Mouse (Mus musculus) forebrain, postnatal 0 days (tissue): ENCODE measurements at regions not wholly inside any gene's neighbourhood (a gene's known extent, or its start where the extent isn't known, plus 50 kb on each side); places are given as distances from the start of the nearest gene placed in this dataset.
"Not testable (repeated sequence)": the region's sequence is repeated elsewhere in the genome, so short reads cannot be mapped to it uniquely, and the experiment has no call there.

Experiments
- ATAC-seq: fragments of 200-750 bp; cut with Nextera tagmentation; 2 replicates; pipeline ENCODE4 v1.8.0; 2017; ENCODE audit warnings: mild to moderate bottlenecking, moderate library complexity
- DNase-seq: peaks from one replicate; pipeline ENCODE4 v3.0.0-alpha.2; 2015
- H3K27ac ChIP-seq: fragments of 300-500 bp; sonication (generic); 2 replicates; pipeline ENCODE4 v1.5.1; 2014; ENCODE audit warnings: low read depth, mild to moderate bottlenecking, antibody characterized with exemption, low read length, moderate library complexity, mixed read lengths
- H3K27me3 ChIP-seq: fragments of 300-500 bp; sonication (generic); 2 replicates; pipeline ENCODE4 v1.6.1; 2014; ENCODE audit warnings: mild to moderate bottlenecking, low read length, mixed read lengths; ENCODE audit not compliant: insufficient read depth
- H3K36me3 ChIP-seq: fragments of 300-500 bp; sonication (generic); 2 replicates; pipeline ENCODE4 v1.6.1; 2014; ENCODE audit warnings: mild to moderate bottlenecking, moderate library complexity; ENCODE audit not compliant: insufficient read depth
- H3K4me1 ChIP-seq: fragments of 300-500 bp; sonication (generic); 2 replicates; pipeline ENCODE4 v1.6.1; 2014; ENCODE audit warnings: antibody characterized with exemption; ENCODE audit not compliant: insufficient read depth
- H3K4me2 ChIP-seq: fragments of 300-500 bp; sonication (generic); 2 replicates; pipeline ENCODE4 v1.6.1; 2014; ENCODE audit warnings: low read depth, mild to moderate bottlenecking, moderate library complexity
- H3K4me3 ChIP-seq: fragments of 300-500 bp; sonication (generic); 2 replicates; pipeline ENCODE4 v1.5.1; 2014; ENCODE audit warnings: low read depth, low read length, mixed read lengths
- H3K9ac ChIP-seq: fragments of 300-500 bp; sonication (generic); 2 replicates; pipeline ENCODE4 v1.6.1; 2014; ENCODE audit warnings: mild to moderate bottlenecking
- H3K9me3 ChIP-seq: fragments of 300-500 bp; sonication (generic); 2 replicates; pipeline ENCODE4 v1.6.1; 2016; ENCODE audit warnings: low read length
- CTCF ChIP-seq: sonication (generic); IDR thresholded peaks from 2 replicates; pipeline ENCODE4 v1.5.1; 2016; ENCODE audit warnings: antibody characterized with exemption, control low read depth, low read depth
- WGBS: fragments of 180-500 bp; shearing (Covaris S2); extraction: QIAGEN DNeasy Blood & Tissue Kit; methylation state at CpG from one replicate; pipeline ENCODE4 v1.1.7; 2014; 5-methylcytosine and 5-hydroxymethylcytosine counted together

DNA sequence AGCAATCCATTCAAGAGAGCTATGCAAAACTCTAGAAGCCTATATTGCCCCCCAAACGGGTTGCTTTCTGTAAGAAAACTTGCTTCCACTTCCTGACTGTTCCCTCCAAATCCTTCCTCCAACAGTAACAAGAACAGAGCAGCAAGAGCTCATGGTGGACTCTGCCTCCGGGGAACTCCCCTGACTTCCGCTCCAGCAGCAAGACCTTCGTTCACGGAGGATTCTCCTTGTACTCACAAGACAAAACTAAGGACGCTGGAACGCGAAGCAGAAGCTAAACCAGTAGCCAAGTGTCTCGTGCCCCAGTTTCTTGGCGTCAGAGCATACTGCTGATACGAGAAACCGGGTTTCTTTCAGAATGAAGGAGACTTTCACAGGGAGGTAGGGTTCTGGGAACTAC, 50.7 kb downstream of the H2al2a start:
- ATAC-seq (no peak), DNase-seq (no peak)
- Histone ChIP-seq H3K4me3 (no peak overlapping the region), H3K27ac (no peak overlapping the region), H3K36me3 (no peaks in the 10 kb centered on the region), H3K4me1 (no peaks in the 10 kb centered on the region), H3K9ac (no peak overlapping the region), H3K27me3 (no peaks in the 10 kb centered on the region), H3K9me3 (no peaks in the 10 kb centered on the region), H3K4me2 (no peak overlapping the region)
- TF ChIP-seq CTCF = no peak
- WGBS = 68% methylated on average over 12 of the region's 12 CpGs

GRCm38 (mm10) chr2:17945369-17945915, 51.3 kb downstream of the H2al2a start:
- TF ChIP-seq CTCF = no peak

GRCm38 (mm10) chr2:17943506-17943905, 53.3 kb downstream of the H2al2a start:
- Histone ChIP-seq H3K9ac (no peak overlapping the region), H3K4me1 (peaks cover 4% of the 10 kb centered on the region; the same call in 1 of the 2 replicates), H3K27ac (no peak overlapping the region), H3K4me2 (no peak overlapping the region), H3K27me3 (no peaks in the 10 kb centered on the region), H3K36me3 (no peaks in the 10 kb centered on the region), H3K9me3 (no peaks in the 10 kb centered on the region), H3K4me3 (no peak overlapping the region)
- WGBS = 93% methylated on average over 11 of the region's 11 CpGs
- DNase-seq = no peak
- no peak for ATAC-seq
- TF ChIP-seq CTCF = no peak

More at GRCm38 (mm10) chr2:17945369-17945915, 51.3 kb downstream of the H2al2a start:
- no peaks in the 10 kb centered on the region for H3K36me3 ChIP-seq
- H3K9ac ChIP-seq = no peak overlapping the region
- H3K4me3 ChIP-seq = no peak overlapping the region
- no peaks in the 10 kb centered on the region for H3K9me3 ChIP-seq
- ATAC-seq (no peak), DNase-seq (no peak)
- WGBS = 85% methylated on average over 7 of the region's 7 CpGs
- H3K4me2 ChIP-seq = no peak overlapping the region
- H3K27ac ChIP-seq = no peak overlapping the region
- no peaks in the 10 kb centered on the region for H3K27me3 ChIP-seq
- H3K4me1 ChIP-seq = no peaks in the 10 kb centered on the region

DNA sequence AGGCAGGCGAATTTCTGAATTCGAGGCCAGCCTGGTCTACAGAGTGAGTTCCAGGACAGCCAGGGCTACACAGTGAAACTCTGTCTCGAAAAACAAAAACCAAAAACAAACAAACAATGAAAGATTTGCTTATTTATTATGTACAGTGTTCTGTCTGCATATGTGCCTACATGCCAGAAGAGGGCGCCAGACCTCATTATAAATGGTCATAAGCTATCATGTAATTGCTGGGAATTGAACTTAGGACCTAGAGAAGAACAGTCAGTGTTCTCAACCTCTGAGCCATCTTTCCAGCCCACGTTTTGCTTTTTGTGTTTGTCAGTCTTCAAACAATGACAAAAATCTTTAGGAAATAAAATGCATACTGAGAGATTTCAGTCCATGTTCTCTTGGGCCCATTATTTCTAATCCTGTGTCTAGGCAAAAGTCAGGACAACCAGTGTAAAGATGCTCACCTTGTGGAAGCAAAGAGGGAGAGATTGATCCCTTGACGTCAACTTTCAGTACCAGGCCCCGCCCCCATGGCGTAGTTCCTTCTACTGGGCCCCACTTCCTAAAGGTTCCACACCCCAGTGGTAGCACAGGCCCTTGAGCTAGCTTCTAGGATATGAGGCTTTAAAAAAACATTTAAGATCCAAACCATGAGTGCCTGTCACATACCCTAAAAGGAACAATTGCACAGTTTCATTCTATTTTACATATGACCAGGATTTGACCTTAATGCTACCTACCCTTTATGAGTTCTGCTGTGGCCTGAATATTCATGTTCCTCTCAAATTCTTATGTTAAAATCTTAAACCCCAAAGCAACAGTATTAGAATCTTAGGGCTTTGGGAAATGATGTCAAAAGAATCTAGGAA, 54.0 kb downstream of the H2al2a start:
- 81% methylated on average over 8 of the region's 8 CpGs for WGBS
- no peaks in the 10 kb centered on the region for H3K9me3 ChIP-seq
- DNase-seq (no peak), ATAC-seq (no peak)
- H3K27me3 ChIP-seq = no peaks in the 10 kb centered on the region
- H3K4me3 ChIP-seq = no peak overlapping the region
- peaks cover 4% of the 10 kb centered on the region; the same call in 1 of the 2 replicates for H3K4me1 ChIP-seq
- no peaks in the 10 kb centered on the region for H3K36me3 ChIP-seq
- peak; percentile 41 for TF ChIP-seq CTCF
- H3K27ac ChIP-seq = no peak overlapping the region
- no peak overlapping the region for H3K9ac ChIP-seq
- no peak overlapping the region for H3K4me2 ChIP-seq

- H3K36me3 ChIP-seq = no peaks in the 10 kb centered on the region
- ATAC-seq = no peak
- H3K27ac ChIP-seq = no peak overlapping the region
- H3K9ac ChIP-seq = no peak overlapping the region
- no peaks in the 10 kb centered on the region for H3K27me3 ChIP-seq
- no peaks in the 10 kb centered on the region for H3K9me3 ChIP-seq
- TF ChIP-seq CTCF = no peak
- H3K4me1 ChIP-seq = peaks cover 4% of the 10 kb centered on the region; the same call in 1 of the 2 replicates
- WGBS = 94% methylated on average over 6 of the region's 6 CpGs
- no peak overlapping the region for H3K4me2 ChIP-seq
- DNase-seq = no peak
- no peak overlapping the region for H3K4me3 ChIP-seq
Measured at GRCm38 (mm10) chr2:17941921-17942320, 54.8 kb downstream of the H2al2a start.

- not testable (repeated sequence) for H3K27ac ChIP-seq, H3K4me3 ChIP-seq, H3K4me1 ChIP-seq, H3K9me3 ChIP-seq, DNase-seq, ATAC-seq, H3K36me3 ChIP-seq, H3K4me2 ChIP-seq, H3K9ac ChIP-seq, H3K27me3 ChIP-seq
- WGBS = 79% methylated on average over 13 of the region's 16 CpGs
Measured at GRCm38 (mm10) chr2:17939857-17940848, 56.6 kb downstream of the H2al2a start.
